Mouse (Mus musculus): ENCODE data around the gene Tctex1d2.

The Tctex1d2 gene

DNA sequence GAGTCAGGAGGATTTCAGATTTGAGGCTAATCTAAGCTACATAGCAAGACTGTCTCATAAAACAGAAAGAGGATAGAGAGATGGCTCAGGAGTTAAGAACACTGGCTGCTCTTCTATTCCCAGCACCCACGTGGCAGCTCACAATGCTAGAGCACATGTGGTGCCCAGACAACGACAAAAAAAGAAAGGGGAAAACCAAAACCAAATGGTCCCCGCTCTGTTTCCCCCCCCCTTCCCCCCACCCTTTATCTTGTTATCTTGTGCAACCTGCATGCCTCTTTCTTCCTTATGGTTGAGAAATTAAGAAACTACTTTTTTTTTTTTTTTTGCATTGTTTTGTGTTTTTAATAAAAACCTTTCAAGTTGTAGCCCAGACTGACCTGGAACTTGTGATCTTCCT is 49.0 kb downstream of the Tctex1d2 start:
- no peak for DNase-seq (ENCODE audit: low spot score in 2 of 2)

DNA sequence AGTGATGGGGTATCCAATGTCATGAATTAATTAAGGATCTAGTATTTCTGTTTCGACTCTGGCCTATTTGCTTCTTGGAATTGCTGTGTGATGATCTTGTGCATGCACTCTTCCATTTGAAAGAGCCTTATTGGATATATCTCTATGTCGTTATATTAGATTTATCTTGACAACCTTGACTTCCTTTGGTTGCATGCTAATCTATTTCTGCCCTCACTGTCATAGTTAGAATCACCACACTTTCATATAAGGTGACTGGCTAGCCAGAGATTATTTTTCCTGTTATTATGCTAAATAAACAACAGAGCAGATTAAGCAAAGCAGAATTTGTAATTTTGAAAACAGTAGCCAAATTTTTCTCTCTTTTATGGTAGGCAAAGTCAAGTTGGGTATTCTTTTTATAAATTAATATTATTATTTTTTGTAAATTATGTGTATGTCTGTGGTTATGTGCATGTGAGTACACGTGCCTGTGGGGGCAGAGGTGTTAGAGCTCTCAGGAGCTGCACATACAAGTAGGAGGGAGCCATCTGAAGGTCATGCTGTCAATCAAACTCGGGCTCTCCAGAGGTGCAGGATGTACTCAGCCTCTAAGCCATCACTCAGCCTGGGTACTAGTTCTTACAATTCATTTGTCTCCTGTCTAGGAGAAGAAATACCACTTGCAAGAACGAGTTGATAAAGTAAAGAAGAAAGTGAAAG is 50.1 kb downstream of the Tctex1d2 start:
- no peak for DNase-seq (ENCODE audit: low spot score in 2 of 2)

DNA sequence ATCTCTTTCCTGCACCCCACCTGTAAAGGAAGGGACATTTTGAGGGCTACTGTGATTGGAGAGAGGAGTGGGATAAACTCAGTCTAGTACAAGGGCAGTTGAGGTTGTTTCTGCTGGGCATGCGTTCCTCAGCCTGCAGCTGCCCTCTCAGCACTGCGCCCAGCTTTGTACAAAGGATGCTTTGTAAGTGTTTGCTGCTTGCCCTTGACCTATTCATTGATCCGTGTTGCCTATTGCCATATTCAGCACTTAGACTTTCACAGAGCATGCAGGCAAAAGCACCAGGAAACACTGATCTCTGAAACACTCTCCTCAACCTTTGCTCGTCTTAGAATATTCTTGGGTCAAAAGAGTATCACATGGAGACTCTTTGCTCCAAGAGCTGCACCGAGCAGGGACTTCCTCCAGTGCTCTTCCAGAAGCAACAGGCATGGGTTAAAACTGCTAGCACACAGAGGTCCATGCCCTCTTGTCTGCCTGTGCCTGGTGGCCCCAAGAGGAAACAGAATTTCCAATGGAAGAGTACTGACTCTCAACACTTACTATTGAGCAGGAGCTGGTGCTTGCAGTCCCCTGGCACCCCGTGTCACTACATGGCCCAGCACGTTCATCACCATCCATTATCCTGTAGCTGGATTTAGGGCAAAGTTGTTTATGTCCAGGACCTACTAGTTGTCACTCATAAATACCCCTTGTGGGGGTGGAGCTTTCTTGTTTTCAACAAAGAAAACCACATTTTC is 52.9 kb downstream of the Tctex1d2 start:
- DNase-seq (ENCODE audit: low spot score in 2 of 2) = no peak

DNA sequence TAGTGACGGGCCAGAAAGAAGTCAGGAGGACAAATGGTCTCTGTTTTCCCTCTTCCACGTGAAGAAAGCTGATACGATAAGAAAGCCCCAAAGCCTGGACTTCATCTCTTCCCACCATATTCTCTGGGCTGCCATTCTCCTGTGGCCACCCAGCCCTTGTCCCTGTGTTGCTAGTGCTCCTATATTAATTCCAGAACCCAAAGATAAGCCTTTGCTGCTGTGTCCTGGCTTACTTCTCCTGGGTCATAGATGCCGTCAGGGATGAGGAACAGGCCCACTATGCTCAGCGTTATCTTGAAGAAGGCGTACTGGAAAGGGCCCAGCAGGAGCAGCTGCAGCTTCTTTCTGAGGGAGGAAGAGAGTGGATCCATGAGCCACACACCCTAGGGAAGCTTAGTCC is 57.8 kb downstream of the Tctex1d2 start:
- DNase-seq (ENCODE audit: low spot score in 2 of 2) = no peak
